Mouse (Mus musculus): Measurements from ENCODE around the gene Bdh1.

GRCm38 (mm10) chr16:31439529-31439928, 17.4 kb downstream of the Bdh1 start:
- TF ChIP-seq POLR2A (IDR thresholded peaks at IDR 0.05; ENCODE audit: extremely low read depth, insufficient read depth, low read length), result no peak
- TF ChIP-seq CTCF (IDR thresholded peaks at IDR 0.05; ENCODE audit: extremely low read depth, insufficient read depth, low read length), result no peak

Measured in cortical plate, adult 2 months (tissue).